Mouse (Mus musculus): Measurements from ENCODE around the gene Adamts16. TPM values are rescaled to one million over a fixed set of nuclear protein-coding genes. Genes with fewer than 3 reads are reported as not detected.
"Not testable (repeated sequence)": the region's sequence is repeated elsewhere in the genome, so short reads cannot be mapped to it uniquely, and the experiment has no call there.

The Adamts16 gene
- total RNA-seq (2021) = 1 to 10 TPM; 1.0 to 2.1 TPM
- long read RNA-seq, experiment 1 = 0 reads
- long read RNA-seq, experiment 2 = 0 reads

DNA sequence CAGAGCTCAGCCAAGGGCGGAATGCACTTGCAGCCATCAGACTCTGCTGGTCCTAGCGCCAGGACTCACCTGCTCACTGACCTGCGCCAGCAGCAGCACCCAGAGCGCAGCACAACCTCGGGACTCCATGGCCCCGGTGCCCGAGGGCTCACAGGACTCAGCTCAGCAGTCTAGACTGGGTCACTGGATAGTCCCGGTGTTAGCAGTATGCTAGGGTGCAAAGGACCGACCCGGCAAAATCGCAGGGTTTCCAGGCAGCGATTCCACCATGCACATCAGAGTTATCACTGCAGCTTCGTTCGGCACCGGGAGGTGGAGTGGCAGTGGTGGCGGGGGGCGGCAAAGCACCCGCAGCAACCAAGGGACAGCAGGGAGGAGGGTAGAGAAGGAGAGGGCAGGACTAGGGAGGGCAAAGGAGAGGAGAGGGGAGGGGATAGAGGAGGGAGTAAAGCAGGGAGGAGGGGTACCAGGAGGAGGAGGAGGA is at the start of gene Adamts16:
Adamts16 (minus strand) TSS at position 391 of the 484 bp plus-strand sequence.
- no peak for DNase-seq

DNA sequence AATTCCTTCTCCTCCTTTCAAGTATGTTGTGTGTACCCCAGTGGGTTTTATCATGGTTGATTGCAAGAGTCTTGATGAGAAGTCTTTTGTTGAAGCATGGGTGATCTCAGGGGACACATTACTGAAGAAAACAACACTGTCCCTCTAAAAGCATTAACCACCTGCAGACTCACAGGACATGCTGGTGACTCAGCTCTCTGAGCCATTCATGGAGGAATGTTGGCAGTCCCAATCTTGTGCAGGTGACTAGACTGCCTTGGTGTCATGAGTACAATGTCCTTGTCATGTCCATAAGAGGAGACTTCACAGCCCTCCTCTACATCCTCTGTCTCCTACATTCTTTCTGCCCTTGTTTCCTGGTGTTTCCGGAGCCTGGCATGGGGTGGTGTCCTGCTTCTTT is 45.5 kb upstream of the Adamts16 start:
- no peak for DNase-seq

DNA sequence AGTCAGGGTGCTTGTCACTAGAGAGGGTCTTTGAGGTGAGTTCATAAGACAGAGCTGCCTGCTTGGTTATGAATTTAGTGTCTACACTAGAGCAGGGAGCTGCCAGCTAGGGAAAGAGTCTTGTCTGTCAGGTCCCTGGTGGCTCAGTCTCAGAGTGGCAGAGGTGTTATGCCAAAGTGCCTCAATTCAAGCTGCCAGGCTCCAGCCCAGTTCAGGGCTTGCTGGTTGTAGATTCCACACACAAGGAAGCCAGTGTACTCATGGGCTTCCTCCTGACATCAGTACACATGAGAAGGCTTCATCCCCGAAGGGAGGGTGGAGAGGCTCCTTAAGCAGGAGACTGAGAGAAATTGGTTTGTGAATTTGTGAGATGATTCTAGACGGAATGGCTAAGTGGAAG is 43.4 kb upstream of the Adamts16 start:
- no peak for DNase-seq

GRCm38 (mm10) chr13:70883891-70884890 is 42.6 kb upstream of the Adamts16 start:
- DNase-seq = peak; percentile 53 to 71

DNA sequence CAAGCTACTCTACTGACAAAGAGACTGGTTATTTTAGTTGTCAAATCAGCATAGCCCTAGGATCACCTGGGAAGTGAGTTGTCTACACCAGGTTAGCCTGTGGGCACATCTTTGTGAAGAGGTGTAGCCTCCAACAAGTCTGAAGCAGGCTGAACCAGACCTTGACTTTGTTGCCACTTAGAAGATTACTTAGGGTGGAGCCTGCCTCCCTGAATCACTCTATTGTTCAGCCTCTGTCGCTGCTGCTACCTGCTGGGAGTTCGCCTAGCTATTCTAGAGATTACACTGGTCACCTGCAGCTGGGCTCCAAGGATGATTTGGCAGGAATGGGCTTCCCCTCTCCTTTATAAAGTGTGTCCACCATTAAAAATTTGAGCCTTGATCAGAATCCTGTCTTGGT is 38.4 kb upstream of the Adamts16 start:
- not testable (repeated sequence) for DNase-seq

DNA sequence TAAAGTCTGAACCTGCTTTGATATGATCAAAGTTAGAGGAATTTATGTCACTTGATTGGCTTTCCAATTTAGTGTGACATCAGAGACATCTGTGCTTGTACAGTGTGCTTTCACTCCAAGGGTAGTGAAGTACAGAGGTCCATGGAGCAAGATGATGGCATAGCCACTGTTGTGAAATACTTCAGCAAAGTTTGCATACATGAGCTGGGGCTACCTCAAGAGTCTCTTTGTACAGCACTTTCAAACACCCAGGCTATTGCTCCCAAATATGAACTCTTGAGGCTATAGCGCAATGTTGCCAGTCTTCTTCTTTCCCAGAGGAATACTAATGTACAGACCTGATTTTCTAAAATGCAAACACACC is 35.9 kb upstream of the Adamts16 start:
- DNase-seq = no peak

DNA sequence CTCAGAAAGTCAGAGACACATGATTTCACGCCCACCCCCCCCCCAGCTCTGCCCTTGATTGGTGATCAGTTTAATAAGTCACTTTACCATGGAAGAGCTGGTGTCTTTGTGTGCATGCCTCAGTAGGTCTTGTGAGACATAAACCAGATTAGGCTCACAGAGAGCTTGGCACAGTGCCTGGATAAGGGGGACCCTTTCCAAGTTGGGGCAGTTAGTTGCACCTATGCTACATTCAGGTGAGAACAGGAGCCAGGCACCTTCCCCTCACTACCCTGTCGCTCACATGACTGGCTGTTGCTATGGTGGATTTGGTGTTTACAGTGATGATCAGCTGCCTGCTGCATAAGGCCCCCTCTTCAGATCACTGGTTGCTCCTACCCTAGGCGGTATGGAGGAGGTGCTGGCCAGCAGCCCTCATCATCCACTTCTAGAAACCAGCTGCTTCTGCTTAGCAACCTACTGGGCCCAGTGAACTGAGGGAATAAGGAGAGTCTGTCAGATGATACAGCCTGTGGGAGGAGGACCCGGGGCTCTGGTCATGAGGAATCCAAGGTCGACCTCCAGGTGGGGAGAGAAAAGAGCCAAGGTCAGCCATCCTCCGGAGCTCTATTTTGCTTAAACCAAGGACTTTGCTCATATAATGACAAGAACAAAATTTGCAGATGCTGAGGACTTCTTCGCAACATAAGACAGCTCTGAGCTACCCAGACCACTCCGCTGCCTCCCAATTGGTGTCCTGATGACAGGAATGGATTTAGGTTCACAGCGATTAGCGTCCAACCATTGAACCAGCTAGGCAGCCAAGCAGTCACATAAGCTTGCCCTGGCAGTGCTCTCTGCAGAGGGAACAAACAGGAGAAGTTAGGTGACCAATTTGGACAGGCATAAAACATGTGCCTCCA is 35.3 kb upstream of the Adamts16 start:
- DNase-seq = no peak

DNA sequence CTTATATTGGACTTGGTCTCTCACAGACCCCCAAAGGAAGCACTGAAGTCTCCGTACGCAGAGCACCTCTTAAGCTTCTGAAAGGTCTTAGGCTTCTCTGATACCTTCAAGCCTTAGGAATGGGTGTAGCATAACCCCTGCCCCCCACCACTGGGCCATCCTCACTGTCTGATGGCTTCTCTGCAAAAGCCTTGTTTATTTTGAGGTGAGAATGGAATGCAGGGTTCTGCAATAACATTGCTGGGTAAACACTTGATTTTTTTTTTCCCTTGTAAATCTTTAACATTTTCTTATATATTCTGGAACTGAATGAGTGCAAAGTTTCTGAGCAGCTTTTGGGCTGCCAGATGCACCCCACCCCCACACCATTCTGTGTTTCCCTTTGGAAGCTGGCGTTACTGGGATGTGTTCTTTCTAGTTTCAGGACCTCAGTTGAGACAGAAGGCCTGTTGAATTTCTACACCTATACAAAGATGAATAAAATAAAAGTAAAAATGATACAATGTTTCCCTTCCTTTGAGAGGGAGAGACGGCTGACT is 33.9 kb upstream of the Adamts16 start:
- no peak for DNase-seq

DNA sequence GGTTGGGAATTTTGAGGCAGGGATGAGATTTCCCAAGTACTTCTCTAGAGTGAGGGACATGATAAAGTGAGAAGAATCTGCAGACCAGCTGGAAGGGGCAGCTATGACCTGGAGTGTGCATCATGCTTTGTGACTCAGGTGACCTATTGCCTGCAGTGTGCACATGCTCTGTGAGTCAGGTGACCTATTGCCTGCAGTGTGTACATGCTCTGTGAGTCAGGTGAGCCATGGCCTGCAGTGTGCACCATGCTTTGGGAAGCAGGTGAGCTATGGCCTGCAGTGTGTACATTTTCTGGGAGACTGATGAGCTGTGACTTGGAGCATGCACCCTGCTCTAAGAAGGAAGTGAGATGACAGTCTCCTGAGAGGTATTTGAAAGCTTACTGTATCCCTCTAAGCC is 33.1 kb upstream of the Adamts16 start:
- no peak for DNase-seq

GRCm38 (mm10) chr13:70873851-70874250 is 32.2 kb upstream of the Adamts16 start:
- not testable (repeated sequence) for DNase-seq

- DNase-seq = no peak
These were observed 29.4 kb upstream of the Adamts16 start for GRCm38 (mm10) chr13:70871049-70871448.

DNA sequence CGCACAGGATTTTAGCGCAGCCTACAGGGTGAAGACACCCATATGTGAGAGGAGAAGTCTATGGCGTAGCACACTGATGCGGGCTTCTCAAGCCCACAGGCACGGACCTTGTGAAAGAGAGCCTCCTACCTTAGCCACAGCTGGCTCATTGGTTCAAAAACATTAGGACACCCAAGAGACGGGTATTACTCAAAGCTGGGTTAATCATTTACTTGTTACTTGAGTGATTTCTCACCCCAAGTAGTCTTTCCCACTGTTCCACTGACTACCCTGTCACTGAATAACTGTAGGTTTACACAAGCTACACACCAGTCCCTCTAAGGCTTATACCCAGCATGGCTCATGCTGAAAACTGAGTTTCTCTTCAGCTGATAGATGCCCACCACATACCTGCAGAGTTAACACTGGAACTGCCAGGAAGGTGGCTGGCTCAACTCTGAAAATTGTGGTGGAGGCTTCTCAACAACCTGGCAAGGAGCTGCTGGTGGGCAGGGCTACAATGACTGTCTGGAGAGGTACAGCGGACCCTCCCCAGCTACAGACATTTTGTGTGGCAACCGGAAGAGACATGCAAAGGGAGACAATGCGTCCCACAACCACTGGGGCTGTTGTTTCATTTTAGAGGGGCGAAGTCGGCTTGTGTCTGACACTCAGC is 25.5 kb upstream of the Adamts16 start:
- no peak for DNase-seq

- DNase-seq = peak in 1 of 2 experiments; percentile 16
These were observed 24.3 kb upstream of the Adamts16 start for GRCm38 (mm10) chr13:70865867-70866266.

DNA sequence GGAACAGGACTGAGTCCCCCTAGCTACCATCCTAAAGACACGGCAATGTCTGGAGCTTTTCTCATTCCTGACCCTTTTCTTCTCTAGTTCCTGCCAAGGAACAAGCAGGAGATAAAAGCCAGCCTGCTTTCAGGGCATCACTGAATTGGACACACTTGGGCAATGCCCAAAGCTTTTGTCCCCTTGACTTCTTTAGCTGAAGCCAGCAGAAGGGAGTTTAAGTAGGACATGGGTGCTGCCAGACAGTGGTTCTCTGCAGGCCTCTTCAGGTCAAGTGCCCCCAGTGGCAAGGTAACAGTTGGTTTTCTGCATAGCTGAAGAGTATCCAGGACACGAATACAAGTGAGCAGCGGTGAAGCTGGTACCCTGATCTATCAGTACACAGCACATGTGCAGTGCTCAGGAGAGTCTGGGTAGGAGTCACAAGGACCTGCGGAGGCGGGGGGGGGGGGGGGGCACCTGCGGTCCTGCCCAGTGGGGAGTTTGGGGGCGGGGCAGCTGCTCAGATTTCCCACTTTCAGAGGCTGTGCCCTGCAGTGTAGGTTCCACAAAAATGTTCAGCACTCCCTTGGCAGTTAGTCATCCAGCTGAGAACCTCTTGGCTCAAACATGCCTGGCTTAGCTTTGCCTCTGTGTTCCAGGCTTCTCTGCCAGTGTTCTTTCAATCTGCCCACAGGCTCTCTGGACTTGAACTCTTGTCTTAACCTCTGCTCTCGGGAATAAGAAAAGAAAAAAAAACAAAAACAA is 20.7 kb upstream of the Adamts16 start:
- DNase-seq = no peak

GRCm38 (mm10) chr13:70853601-70854000 is 12.0 kb upstream of the Adamts16 start:
- no peak for DNase-seq

GRCm38 (mm10) chr13:70846933-70847332 is 5.3 kb upstream of the Adamts16 start:
- DNase-seq = no peak

DNA sequence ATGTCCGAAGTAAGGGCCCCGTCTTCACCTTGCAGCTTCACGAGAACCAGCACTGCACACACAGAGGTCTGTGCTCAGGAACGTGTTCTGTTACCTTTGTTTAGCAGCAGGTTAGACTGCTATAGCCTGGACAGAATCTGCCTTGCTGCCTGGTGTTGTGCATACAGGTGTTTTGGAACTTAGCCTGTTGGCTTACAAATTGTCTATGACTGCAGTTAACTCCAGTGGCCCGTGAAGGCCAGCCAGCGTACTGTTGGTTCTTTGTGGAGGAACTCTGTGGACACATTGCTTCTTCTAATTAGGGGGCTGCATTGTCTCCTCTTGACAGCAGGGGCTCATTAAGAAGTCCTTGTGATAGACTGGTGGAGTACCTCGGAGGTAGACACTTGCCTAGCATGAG is 3.9 kb upstream of the Adamts16 start:
- DNase-seq = no peak

- DNase-seq = no peak
These were observed 515 bp upstream of the Adamts16 start for GRCm38 (mm10) chr13:70842126-70842525.

DNA sequence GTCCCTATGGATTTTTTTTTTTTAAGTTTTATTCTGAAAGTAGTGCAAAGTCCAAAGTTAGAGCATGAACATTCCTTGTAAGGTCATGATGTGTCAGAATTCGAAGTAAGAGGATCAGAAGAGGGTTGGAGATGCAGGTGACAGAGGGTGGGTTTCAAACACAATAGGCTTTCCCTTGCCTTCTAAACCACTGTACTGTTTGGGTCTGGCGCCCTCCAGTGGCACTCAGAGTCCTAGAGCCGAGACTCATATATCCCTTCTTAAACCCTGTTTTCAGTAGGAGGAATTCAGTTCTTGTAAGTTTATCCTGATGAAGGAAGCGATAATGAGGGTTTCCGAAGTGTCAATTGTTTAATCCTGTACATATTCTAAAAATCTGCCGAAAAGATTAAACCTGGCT is 1.4 kb downstream of the Adamts16 start:
- peak; percentile 75 to 78 for DNase-seq

GRCm38 (mm10) chr13:70837571-70837970 is 4.0 kb downstream of the Adamts16 start:
- DNase-seq = no peak

GRCm38 (mm10) chr13:70836246-70836645 is 5.4 kb downstream of the Adamts16 start:
- DNase-seq = no peak
